Mouse (Mus musculus) lung, adult 2 months (tissue): ENCODE results near the gene Slc25a43. TPM values are rescaled to one million over a fixed set of nuclear protein-coding genes. Genes with fewer than 3 reads are reported as not detected.

Source experiments
- DNase-seq: peaks from one replicate; pipeline ENCODE4 v3.0.0; 2022
- H3K4me1 ChIP-seq: fragments of 200-500 bp; 2 replicates; pipeline ENCODE4 v1.6.1; 2011; ENCODE audit warnings: low read length; ENCODE audit not compliant: control insufficient read depth, insufficient read depth
- H3K4me3 ChIP-seq: fragments of 200-500 bp; replicated peaks from 2 replicates; pipeline ENCODE3; 2011; ENCODE audit warnings: low read depth, mild to moderate bottlenecking, control low read depth, low read length; ENCODE audit errors: extremely low read depth
- CTCF ChIP-seq: fragments of 200-500 bp; IDR thresholded peaks from 2 replicates; pipeline ENCODE4 v1.5.1; 2011; ENCODE audit warnings: mild to moderate bottlenecking, low read length, control low read depth; ENCODE audit not compliant: insufficient read depth
- POLR2A ChIP-seq: fragments of 200-500 bp; IDR thresholded peaks from 2 replicates; pipeline ENCODE4 v1.6.1; 2011; ENCODE audit warnings: low read depth, mild to moderate bottlenecking, control low read depth, low read length, borderline replicate concordance; ENCODE audit errors: extremely low read depth
- WGBS: fragments of 180-500 bp; shearing (Covaris S2); methylation state at CpG from one replicate; pipeline ENCODE4 v1.1.7; 2018; 5-methylcytosine and 5-hydroxymethylcytosine counted together
- polyA plus RNA-seq: library from polyadenylated mRNA; depleted of rRNA; stranded (reverse); fragments of >200 nt; gene quantifications from 2 replicates; pipeline ENCODE4 v1.2.3, GENCODE M21; 2012; rRNA removed

The Slc25a43 gene
- polyA plus RNA-seq, result 3.1 and 3.4 TPM in 2 replicates

- 39% methylated on average over 36 of the region's 36 CpGs for WGBS
- no peaks in the 10 kb centered on the region for H3K4me1 ChIP-seq
- DNase-seq, result peak; percentile 37
- H3K4me3 ChIP-seq, result peak within 1 kb of the TSS; percentile 49
- TF ChIP-seq POLR2A (no peak), CTCF (no peak)
Observed at GRCm38 (mm10) chrX:36743503-36744101, at the start of gene Slc25a43. Gene Slc25a43 (plus strand): TSS chrX:36743659.

- H3K4me3 ChIP-seq, result no peak overlapping the region
- WGBS, result 67% methylated on average over 13 of the region's 13 CpGs
Observed at GRCm38 (mm10) chrX:36740124-36740951, 3.1 kb upstream of the Slc25a43 start.

GRCm38 (mm10) chrX:36741278-36741677, 2.2 kb upstream of the Slc25a43 start:
- DNase-seq, result no peak
- no peaks in the 10 kb centered on the region for H3K4me1 ChIP-seq
- H3K4me3 ChIP-seq, result no peak overlapping the region
- TF ChIP-seq CTCF, result no peak
- no peak for TF ChIP-seq POLR2A
- 47% methylated on average over 6 of the region's 6 CpGs for whole genome bisulfite sequencing

More at GRCm38 (mm10) chrX:36740124-36740951, 3.1 kb upstream of the Slc25a43 start:
- TF ChIP-seq CTCF (no peak), POLR2A (no peak)
- DNase-seq, result peak; percentile 22
- no peaks in the 10 kb centered on the region for H3K4me1 ChIP-seq

- no peak overlapping the region for H3K4me3 ChIP-seq
- WGBS, result 82% methylated on average over 5 of the region's 5 CpGs
- no peak for DNase-seq
- TF ChIP-seq POLR2A (no peak), CTCF (no peak)
- no peaks in the 10 kb centered on the region for H3K4me1 ChIP-seq
Observed at GRCm38 (mm10) chrX:36742744-36743143, 715 bp upstream of the Slc25a43 start.

GRCm38 (mm10) chrX:36744735-36745134, 1.3 kb downstream of the Slc25a43 start:
- no peak overlapping the region for H3K4me3 ChIP-seq
- no peaks in the 10 kb centered on the region for H3K4me1 ChIP-seq
- 48% methylated on average over 7 of the region's 7 CpGs for WGBS
- no peak for TF ChIP-seq CTCF
- TF ChIP-seq POLR2A, result no peak
- DNase-seq, result no peak

- Histone ChIP-seq H3K4me3 (no peak overlapping the region), H3K4me1 (no peaks in the 10 kb centered on the region)
- DNase-seq, result no peak
- WGBS, result 91% methylated on average over 7 of the region's 7 CpGs
- TF ChIP-seq CTCF, result no peak
- no peak for TF ChIP-seq POLR2A
Observed at GRCm38 (mm10) chrX:36745333-36745732, 1.9 kb downstream of the Slc25a43 start.

- TF ChIP-seq CTCF (no peak), POLR2A (no peak)
- Histone ChIP-seq H3K4me3 (no peak overlapping the region), H3K4me1 (no peaks in the 10 kb centered on the region)
- WGBS, result 88% methylated on average over 8 of the region's 8 CpGs
- no peak for DNase-seq
Observed at GRCm38 (mm10) chrX:36746789-36747188, 3.3 kb downstream of the Slc25a43 start.

GRCm38 (mm10) chrX:36748573-36748972, 5.1 kb downstream of the Slc25a43 start:
- H3K4me1 ChIP-seq, result no peaks in the 10 kb centered on the region
- DNase-seq, result no peak
- no peak overlapping the region for H3K4me3 ChIP-seq
- 57% methylated on average over 3 of the region's 3 CpGs for WGBS
- TF ChIP-seq POLR2A, result no peak
- no peak for TF ChIP-seq CTCF

- 52% methylated on average over 6 of the region's 6 CpGs for whole genome bisulfite sequencing
- DNase-seq, result no peak
- Histone ChIP-seq H3K4me3 (no peak overlapping the region), H3K4me1 (no peaks in the 10 kb centered on the region)
- no peak for TF ChIP-seq POLR2A
- no peak for TF ChIP-seq CTCF
Observed at GRCm38 (mm10) chrX:36749281-36749785, 5.9 kb downstream of the Slc25a43 start.
